Mouse (Mus musculus) cerebellum, postnatal 10 days (tissue): ENCODE data around the gene Tgm5.
"Not testable (repeated sequence)": the region's sequence is repeated elsewhere in the genome, so short reads cannot be mapped to it uniquely, and the experiment has no call there.

Experiments
- DNase-seq, 2 experiments: peaks; one replicate each; pipeline ENCODE4 v3.0.0; 2021; ENCODE audit warnings: mixed read lengths in 2 of 2

Gene Tgm5

DNA sequence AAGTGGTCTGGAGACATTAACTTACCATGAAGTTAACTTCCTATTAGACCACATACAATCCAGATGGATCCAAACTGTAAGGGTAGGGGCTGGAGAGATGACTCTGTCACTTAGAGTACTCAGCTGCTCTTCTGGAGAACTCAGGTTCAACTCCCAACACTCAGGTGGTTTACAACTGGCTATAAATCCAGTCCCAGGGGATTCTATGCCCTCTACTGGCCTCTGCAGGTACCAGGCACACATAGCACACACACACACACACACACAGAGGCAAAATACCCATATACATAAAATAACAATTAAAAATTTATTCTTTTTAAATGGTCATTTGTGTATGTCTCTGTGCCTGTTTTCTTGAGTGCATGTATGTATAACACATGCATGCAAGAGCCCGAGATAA lies 46.3 kb downstream of the Tgm5 start:
- no peak for DNase-seq

DNA sequence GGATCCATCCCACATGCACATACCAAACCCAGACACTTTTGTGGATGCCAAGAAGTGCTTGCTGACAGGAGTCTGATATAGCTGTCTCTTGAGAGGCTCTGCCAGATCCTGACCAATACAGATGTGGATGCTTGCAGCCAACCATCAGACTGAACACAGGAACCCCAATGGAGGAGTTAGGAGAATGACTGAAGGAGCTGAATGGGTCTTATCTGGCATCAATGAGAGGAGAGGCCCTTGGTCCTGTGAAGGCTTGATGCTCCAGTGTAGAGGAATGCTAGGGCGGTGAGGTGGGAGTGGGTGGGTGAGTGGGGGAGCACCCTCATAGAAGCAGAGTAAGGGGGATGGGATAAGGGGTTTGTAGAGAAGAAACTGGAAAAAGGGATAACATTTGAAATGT lies 46.8 kb downstream of the Tgm5 start:
- not testable (repeated sequence) for DNase-seq

DNA sequence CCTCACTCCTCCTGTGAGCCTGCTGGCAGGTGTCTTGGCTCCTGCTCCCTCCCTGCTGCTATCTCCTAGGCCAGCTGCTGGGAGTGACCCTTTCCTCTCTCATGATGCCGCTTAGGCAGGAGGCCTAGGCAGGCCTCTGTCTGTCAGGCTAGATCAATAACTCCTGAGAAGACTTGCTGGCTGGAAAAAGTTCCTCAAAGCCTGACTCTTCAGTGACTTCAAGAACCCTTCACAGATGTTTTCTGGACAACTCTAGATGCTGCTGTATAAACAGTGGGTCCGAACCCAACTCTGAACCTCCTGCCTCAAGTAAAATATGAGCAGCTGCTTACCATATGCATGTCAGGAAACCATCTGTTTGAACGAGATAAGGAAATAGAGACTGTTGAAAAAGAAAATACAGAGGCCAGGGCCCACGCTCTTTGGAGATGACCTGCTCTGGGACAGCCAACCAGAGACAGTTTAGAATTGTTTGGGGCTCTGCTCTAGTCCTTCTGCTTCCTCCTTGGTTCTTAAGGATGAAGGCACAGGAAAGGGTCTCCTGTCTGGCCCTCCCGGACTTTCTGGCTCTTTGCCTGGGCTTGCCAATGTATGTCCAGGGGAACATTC lies 48.8 kb downstream of the Tgm5 start, which contains the start of gene Epb42:
Epb42 (minus strand) TSS at position 340 of the 609 bp plus-strand sequence.
- DNase-seq, result peak in 1 of 2 experiments; percentile 6

DNA sequence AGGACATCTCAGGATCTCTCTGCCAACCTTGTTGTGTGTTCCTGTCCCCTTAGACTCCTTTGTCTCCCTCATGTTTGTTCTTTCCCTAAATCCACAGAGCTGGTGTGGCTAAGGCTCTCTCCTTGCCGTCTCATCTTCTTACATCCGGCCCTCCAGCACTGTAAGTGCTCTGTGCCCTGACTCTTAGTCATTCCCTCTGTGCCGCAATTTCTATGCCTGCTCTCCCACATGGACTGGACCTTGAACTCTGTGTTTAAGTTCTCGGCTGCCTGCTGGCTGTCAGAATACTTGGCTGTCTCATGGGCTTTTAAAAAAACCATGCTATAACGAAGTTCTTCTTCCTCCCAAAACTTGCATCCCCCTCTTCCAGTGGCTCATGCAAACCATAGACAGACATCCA lies 62.7 kb downstream of the Tgm5 start:
- no peak for DNase-seq

DNA sequence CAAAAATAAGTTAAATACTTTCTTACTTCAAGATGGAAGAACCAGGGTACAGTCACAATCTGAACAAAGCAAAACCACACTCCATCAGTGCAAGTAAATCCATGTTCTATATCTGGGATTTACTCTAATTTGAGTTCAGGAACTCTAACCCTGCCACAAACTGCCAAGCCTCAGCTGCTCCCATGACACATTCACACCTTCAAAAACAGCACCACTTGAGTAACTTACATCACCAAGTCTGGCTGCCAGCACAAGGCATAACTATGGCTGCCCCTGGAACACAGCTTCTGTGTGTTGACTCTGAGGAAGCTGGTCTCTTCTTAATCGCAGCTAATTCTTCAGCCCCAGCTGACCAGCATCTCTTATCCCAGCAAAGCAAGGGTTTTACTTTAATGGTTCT lies 68.5 kb downstream of the Tgm5 start:
- DNase-seq, result no peak

DNA sequence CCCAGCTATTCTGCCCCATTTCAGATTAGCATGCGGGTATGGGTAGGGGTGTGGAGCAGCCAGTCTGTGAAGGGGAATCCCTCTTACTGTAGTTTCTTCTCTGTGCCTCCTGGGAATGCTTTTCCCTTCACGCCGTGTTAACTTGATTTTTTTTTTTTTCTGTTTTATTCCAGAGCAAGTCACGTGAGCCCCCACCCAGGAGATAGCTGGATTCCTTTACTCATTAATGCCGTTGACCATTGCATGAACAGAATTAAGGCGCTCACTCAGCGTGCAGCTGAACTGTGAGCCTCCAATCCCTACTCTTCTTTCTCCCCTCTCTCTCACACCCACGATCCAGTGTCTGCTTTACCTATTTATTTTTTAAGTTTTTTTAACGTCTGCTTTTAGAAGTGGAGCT lies 69.4 kb downstream of the Tgm5 start:
- no peak for DNase-seq

DNA sequence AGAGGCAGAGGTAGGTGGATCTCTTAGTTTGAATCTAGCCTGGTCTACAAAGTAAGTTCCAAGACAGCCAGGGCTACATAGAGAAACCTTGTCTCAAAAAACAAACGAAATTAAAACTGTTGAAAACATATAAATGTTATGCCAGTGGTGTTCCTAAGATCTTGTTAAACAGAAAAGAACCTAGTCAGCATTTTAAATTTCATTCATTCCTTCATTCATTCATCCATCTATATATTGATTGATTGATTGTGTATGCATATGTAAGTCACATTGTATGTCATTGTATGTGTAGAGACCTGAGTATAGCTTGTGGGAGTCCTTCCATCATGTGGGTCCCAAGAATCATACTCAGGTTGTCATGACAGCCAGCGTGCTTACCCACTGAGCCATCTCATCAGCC lies 70.1 kb downstream of the Tgm5 start:
- DNase-seq, result no peak

DNA sequence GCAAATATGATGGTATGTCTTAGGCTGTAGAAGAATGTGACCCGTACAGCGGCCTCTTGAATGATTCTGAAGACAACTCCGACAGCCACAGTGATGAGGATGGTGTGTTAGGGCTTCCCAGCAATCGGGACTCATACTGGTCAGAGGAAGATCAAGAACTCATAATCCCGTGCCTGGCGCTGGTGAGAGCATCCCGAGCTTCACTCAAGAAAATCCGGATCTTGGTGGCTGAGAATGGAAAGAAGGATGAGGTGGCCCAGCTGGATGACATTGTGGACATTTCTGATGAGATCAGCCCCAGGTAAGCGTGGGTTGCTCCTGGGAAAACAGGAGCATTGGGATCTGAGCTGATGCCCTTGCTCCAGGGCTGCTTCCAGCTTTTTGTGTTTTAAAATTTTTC lies 73.0 kb downstream of the Tgm5 start:
- DNase-seq, result no peak

DNA sequence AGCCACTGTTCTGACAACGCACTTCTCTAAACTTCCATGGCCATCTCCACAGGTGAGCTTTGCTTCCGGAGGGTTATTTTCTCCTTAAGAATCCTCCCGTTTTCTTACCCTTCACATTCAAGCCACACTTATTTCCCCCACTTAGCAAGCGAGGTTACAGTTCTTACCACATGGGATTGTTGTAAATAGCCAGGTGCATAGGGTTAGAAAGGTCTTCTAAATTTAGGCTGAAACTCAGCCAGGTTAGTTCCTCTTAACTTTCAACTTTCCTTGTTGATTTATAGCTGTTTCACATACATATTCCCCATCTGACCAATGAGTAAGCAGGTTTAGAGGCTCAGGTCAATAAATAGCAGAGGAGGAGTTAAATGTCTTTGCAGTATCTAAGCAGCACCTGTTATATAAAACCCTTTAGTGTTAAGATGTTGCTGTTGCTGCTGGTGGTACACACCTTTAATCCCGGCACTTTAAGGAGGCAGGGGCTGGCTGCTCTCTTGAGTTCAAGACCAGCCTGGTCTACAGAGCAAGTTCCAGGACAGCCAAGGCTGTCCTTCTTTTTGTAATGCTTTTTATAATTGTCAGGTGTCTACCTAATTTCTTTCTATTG lies 76.5 kb downstream of the Tgm5 start:
- no peak for DNase-seq

DNA sequence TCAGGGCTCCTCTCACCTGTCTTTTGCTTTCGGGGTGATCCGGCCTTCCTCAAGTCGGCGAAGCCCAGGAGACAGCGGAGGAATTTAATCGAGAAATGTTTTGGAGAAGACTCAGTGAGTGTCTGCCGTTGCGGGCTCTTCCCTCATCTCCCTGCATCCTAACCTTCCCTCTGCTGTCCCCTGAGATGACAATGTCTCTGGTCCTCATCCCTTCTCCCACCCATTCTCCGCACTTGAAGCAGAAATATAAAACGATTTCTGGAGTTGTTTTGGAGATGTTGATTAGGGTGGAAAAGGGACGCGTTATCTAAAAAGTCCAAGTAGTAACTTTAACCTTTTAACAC lies 77.0 kb downstream of the Tgm5 start:
- no peak for DNase-seq

DNA sequence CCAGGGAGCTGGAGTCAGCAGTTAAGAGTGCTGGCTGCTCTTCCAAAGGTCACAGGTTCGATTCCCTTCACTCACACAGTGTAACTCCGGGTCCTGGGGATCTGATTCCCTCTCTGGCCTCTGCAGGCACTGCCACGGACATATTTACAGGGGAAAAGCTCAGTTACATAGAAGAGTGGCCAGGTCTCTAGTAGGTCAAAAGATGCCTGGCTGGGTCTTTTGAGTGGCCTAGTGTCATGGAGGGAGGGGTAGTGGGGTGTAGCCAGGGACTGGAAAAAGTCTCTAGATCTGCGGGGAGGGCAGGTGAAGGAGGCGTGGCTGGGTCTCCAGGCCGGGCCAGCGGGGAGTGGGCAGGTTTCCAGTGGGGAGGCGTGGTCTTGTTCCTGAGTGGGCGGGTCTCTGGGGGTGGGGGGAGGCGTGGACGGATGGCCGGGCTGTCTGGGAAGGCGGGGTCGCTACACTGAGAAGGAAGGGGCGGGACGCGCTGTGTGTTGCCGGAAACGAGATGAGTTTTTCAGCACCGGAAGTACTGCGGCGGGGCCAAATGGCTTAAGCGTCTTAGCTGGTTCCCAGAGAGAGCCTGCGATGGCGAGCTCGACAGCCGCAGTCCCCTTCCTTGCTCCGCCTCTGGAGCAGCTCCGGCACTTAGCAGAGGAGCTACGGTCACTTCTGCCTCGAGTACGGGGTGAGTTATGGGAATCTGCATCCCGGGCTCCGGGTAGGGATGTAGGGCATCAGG lies 77.5 kb downstream of the Tgm5 start, which contains the start of gene Ccndbp1:
Ccndbp1 (plus strand) TSS at position 479 of the 739 bp plus-strand sequence.
- peak; percentile 95 to 96 for DNase-seq

DNA sequence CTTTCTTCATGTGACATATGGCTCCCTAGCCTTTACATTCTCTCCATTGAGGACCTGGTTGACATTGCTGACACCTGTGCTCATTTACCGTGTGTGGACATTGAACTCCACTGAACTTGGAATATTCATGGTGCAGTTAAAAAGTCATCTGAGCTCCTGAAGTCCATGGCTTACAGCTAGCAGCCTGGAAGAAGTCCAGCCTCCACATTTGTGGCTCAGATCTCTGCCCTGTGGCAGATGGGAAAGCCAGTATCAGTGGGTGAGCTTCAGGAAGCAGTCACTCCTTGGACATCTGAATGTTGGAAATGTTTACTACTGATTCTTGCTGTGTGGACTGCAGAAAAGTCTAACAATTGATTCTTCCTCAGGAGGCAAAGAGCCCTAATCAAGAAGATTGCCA lies 78.7 kb downstream of the Tgm5 start:
- DNase-seq, result peak; percentile 71

DNA sequence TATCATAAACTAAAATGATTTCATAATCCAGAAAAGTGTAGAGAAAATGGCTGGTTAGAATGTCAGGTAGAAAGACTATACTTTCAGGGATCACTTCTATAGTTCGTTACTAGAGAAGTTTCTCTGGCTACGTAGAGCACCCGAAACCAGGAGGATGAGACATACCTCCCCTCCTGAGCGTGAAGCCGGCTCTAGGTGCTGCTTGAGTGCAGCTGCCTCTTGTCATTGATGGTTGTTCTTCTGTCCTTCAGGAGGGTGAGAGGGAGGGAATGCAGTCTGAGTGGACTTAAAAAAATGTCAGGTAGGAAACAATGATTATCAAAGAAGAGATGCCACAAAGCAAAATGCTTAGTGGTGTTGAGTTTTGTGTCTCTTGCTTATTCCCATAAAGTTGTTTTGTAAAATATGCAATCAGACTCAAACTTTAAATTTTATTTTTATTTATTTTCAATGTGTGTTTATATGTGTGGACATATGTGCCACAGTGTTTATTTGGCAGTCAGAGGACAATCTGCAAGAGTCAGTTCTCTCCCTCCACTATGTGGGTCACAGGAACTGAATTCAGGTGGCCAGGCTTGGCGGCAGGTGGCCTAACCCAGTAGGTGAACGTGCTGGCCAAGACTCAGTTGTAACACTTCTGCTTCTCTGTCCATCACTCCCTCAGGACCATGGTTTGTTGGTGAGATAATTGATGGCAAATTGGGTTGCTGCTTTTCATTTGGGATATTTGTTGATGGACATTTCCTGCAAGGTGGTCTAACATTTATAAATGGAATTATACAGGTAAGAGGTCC lies 81.4 kb downstream of the Tgm5 start:
- peak; percentile 53 to 62 for DNase-seq

DNA sequence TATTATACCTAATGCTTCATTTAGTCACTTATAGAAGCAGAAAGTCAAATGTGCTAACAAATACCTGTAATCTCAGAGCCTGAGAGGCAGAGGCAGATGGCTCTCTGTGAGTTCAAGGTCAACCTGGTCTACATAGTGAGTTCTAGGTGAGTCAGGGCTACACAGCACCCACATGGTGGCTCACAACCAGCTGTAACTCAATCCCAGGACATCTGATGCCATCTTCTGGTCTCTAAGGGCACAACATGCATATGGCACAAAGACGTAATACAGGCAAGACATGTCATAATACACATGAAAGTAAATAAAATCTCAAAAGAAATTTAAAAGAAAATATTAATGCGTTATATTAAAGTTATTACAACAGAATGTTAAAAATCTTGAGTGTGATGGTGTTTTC lies 82.1 kb downstream of the Tgm5 start:
- peak in 1 of 2 experiments; percentile 21 for DNase-seq

DNA sequence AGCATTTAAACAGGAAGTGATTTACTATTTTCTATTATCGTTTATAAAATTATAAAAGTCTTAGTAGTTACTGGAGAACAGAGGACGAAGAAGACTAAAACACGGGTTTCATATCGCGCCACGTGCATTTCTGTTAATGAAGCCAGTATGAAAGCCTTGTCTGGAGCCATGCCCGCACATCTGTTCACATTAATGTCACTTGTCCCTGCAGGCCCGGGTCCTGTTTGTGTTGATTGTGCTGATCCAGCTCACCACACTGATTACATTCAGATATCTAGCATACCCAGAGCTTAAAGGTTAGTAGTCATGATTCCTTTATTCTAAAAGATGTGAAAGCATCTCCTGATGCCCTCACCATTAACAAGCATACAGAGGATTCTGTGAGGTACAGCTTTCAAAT lies 86.8 kb downstream of the Tgm5 start:
- DNase-seq, result no peak

DNA sequence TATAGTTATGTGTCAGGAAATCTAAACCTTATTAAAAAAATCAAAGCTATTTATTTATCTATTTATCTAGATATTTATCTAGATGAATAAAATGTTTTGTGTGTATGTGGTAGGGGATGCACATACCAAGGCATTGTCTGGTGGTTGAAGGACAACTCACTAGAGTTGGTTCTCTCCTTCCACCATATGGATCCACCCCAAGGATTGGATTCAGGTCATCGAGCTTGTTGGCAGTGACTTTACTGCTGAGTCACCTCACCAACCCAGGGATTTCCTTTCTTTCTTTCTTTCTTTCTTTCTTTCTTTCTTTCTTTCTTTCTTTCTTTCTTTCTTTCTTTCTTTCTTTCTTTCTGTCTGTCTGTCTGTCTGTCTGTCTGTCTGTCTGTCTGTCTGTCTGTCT lies 89.0 kb downstream of the Tgm5 start:
- not testable (repeated sequence) for DNase-seq
